Mouse (Mus musculus) brain, embryonic 14.5 days (tissue): Measurements from ENCODE around the gene Sept5. TPM values are rescaled to one million over a fixed set of nuclear protein-coding genes. Genes with fewer than 3 reads are reported as not detected.

Source experiments
- DNase-seq: peaks from one replicate; pipeline ENCODE4 v3.0.0-alpha.2; 2011; ENCODE audit warnings: low read depth
- CTCF ChIP-seq: fragments of 200-500 bp; IDR thresholded peaks from 2 replicates; pipeline ENCODE4 v1.5.1; 2012; ENCODE audit warnings: inconsistent platforms, mild to moderate bottlenecking, moderate library complexity, borderline replicate concordance; ENCODE audit not compliant: insufficient read depth, insufficient read length; ENCODE audit errors: extremely low read depth
- POLR2A ChIP-seq: fragments of 200-500 bp; IDR thresholded peaks from 2 replicates; pipeline ENCODE4 v1.6.1; 2012; ENCODE audit warnings: mild to moderate bottlenecking, inconsistent platforms, borderline replicate concordance; ENCODE audit not compliant: poor library complexity, insufficient read depth, insufficient read length, severe bottlenecking; ENCODE audit errors: extremely low read depth
- polyA plus RNA-seq: library from polyadenylated mRNA; depleted of rRNA; stranded (reverse); fragments of >200 nt; gene quantifications from 2 replicates; pipeline ENCODE4 v1.2.3, GENCODE M21; 2012; rRNA removed

The Sept5 gene
- polyA plus RNA-seq, 1 experiment, result 348 TPM

GRCm38 (mm10) chr16:18586076-18586905 lies 43.5 kb downstream of the Sept5 start:
- DNase-seq, result no peak

GRCm38 (mm10) chr16:18585676-18586075 lies 44.1 kb downstream of the Sept5 start:
- no peak for DNase-seq
- TF ChIP-seq POLR2A (no peak), CTCF (no peak)

More at GRCm38 (mm10) chr16:18586076-18586905, 43.5 kb downstream of the Sept5 start:
- TF ChIP-seq POLR2A (no peak), CTCF (no peak)

DNA sequence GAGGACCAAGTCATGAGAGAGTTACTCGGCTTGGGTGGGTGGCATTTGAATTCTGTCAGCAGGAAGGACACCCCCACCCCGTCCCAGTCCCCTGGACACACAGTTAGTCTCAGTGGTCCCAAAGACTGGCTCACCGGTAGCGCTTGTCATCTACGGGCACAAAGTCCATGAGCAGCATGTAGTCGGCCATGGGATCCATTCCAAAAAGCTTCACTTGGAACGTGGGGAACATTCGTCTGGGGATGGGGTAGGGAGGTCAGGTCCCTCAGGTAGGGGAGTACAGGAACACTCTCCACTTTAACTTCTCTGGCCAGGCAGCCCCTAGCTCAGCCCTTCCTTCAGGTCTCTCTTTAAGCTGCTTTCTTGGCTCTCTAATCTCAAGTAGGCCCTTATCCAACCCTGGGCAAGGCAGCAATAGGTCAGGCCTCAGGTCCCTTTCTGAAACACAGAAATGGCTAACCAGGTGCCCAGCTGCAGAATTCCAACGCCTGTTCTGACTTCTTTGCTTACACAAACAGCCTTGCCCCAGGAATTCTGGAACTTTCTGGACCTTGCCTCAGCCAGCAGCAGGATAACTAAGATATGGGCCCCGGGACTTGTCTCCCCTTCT lies 44.7 kb downstream of the Sept5 start:
- TF ChIP-seq POLR2A, result no peak
- no peak for TF ChIP-seq CTCF
- no peak for DNase-seq

DNA sequence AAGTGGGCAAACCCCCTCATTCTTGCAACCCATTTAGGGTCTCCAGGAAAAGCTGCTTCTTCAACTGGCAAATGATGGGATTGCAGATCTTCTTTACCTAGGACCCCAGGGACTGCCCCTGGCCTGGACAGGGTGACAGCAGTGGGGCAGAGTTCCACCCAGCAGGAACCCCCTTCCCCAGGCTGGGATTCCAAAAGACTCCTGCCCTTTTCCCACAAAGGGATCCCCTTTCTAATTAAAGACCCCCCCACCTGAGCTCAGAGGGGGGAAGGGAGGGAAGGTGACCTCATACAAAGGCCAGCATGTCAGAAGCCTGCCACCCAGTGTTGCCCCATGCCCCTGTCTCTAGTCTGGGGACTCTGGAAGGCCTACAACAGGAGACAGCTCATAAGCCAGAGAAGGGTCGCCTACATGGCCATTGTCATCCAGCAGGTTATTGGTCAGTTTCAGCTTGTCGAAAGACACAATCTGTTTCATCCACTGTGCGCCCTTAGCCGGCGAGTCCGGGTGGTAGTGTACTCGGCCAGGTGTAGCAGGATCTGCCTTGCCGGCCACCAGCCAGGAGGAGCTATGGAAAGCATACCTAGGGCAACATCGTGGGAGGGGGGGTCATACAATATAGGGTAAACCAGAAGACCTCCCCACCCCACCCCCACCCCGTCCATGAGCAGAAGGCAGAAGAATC lies 45.9 kb downstream of the Sept5 start:
- DNase-seq, result no peak
- no peak for TF ChIP-seq POLR2A
- no peak for TF ChIP-seq CTCF

- DNase-seq, result no peak
- no peak for TF ChIP-seq POLR2A
- TF ChIP-seq CTCF, result no peak
Measured at GRCm38 (mm10) chr16:18583169-18583568, 46.6 kb downstream of the Sept5 start.

DNA sequence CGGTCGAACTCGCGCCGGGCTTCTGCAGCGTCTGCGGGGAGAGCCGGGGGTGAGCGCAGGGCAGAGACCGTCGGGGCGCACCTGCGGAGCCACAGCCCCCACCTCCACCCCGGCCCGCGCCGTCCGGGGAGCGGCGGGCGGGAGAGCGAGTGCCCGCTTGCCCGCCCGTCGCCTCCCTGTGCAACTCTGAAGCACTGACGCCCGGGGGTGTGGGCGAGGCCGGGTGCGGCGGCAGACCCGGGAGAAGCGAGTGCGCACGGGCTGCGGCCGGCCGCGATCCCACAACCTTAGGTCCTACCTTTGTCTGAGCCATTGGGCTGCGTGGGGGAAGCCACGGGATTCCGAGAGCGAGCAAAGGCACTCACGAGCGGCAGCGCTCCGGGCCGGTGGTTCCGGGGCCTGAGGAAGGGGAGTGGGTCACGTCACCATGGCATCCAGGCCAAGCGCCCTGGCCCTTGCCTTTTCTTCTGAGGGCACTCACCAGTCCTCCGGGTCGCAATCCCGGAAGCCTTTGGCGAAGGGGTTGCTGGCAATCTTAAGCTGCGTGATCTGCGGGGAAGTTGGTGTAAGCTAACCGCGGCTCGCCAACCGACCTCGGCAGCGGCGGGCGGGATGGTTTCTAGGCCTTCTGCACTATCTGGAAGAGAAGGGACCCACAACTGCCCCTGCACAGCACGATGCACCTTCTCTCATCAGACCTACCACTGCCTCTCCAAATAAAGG lies 47.2 kb downstream of the Sept5 start:
- TF ChIP-seq POLR2A, result no peak
- TF ChIP-seq CTCF, result no peak
- DNase-seq, result no peak

- DNase-seq, result no peak
- no peak for TF ChIP-seq POLR2A
- no peak for TF ChIP-seq CTCF
Measured at GRCm38 (mm10) chr16:18581623-18582205, 48.0 kb downstream of the Sept5 start.

DNA sequence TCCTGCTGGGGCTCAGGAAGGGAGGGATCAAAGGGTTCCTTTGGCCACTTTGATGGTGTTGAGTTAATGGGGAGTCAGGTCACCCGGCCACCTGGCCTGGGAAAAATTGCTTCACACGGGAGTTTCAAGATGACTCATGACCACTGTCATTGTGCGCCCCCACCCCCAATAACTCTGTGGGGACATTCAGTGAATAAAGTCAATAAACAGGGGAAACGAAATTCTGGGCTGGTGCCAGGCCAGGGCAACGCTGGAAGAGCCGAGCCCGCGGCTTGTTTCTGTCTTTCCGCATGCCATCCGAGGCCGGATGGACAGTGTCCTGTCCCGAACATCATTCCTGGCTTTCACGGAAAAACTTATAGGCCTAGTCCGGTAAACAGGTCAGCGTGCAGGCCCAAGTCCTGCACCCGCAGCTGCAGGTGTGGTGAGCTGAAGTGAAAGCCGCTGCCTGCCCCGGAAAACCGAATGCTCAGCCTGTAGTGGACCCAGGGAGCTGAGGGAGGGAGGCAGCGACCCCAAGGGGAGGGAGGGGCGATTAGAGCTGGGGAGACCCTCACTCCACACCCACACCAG lies 48.6 kb downstream of the Sept5 start:
- no peak for DNase-seq
- TF ChIP-seq POLR2A, result no peak
- TF ChIP-seq CTCF, result no peak

DNA sequence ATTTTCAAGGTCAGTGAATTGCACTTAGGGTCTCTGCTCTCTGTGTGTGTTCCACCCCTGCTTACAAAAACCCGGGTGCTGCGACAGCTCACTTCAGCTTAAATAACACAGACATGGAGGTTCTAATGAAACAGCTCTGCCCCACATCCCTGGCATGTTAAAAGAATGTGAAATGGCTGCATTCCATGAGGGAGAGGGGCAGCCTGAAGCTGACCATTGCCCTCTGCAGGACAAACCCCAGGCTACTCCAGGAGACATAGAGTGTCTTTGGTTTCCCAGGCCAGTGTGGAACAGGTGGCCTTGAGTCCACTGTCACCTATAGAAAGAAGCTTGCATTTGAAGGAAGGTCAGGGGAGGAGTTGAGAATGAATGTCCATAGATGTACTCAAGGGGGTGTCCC lies 49.4 kb downstream of the Sept5 start:
- TF ChIP-seq POLR2A (no peak), CTCF (no peak)
- no peak for DNase-seq

GRCm38 (mm10) chr16:18577599-18578160 lies 52.1 kb downstream of the Sept5 start:
- TF ChIP-seq CTCF (no peak), POLR2A (no peak)
- DNase-seq, result no peak

- DNase-seq, result no peak
- TF ChIP-seq POLR2A (no peak), CTCF (no peak)
Measured at GRCm38 (mm10) chr16:18577071-18577470, 52.7 kb downstream of the Sept5 start.

DNA sequence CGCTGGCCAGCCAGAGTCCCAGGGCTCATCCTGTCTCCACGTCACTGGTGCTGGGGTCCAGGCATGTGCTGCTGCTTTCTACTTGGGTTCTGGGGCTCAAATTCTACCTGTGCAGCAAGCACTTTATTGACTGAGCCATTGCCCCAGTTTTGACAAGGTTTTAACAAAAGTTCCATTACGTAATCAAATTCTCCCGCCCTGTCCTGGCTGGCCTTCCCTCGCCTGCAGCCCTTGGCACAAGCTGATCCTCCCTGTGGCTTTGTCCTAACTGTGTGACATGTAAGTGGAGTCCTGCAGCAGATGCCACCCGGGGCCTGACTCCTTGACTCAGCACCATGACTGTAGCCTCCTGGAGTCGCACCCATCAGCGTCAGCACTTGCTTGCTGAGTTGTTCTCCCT lies 55.6 kb downstream of the Sept5 start:
- no peak for DNase-seq
- TF ChIP-seq CTCF (no peak), POLR2A (no peak)

Other genes starting within 250 kb of the Sept5 start
- 18.5 and 19.5 TPM in 2 replicates for gene Txnrd2, start 203.6 kb downstream of the Sept5 start, polyA plus RNA-seq
- gene Comt, start 203.1 kb downstream of the Sept5 start, polyA plus RNA-seq, result 72.8 and 73.8 TPM in 2 replicates
- 12.4 and 15.4 TPM in 2 replicates for gene Gnb1l, start 131.2 kb downstream of the Sept5 start, polyA plus RNA-seq
- 13.1 and 14.5 TPM in 2 replicates for gene Rtl10, start 131.1 kb downstream of the Sept5 start, polyA plus RNA-seq
- gene Tbx1, start 39.3 kb downstream of the Sept5 start, polyA plus RNA-seq, result 1.3 and 1.9 TPM in 2 replicates
- gene Gp1bb, start 7.6 kb downstream of the Sept5 start, polyA plus RNA-seq, result 19.9 and 22.5 TPM in 2 replicates
- gene Gm49601, start 3.5 kb downstream of the Sept5 start, polyA plus RNA-seq, result 89.4 and 112 TPM in 2 replicates
- 115 and 122 TPM in 2 replicates for gene Cldn5, start 146.9 kb upstream of the Sept5 start, polyA plus RNA-seq
- 64.1 and 68.2 TPM in 2 replicates for gene Ufd1, start 181.8 kb upstream of the Sept5 start, polyA plus RNA-seq
- 17.7 and 34.0 TPM in 2 replicates for gene Cdc45, start 182.0 kb upstream of the Sept5 start, polyA plus RNA-seq
- gene 2510002D24Rik, start 206.6 kb upstream of the Sept5 start, polyA plus RNA-seq, result 35.8 and 39.8 TPM in 2 replicates
- 1.4 TPM in 1 of 2 replicates, not detected in the other for gene Gm28539, start 206.6 kb upstream of the Sept5 start, polyA plus RNA-seq
- 17.1 and 21.4 TPM in 2 replicates for gene Mrpl40, start 246.9 kb upstream of the Sept5 start, polyA plus RNA-seq
- gene Hira, start 247.1 kb upstream of the Sept5 start, polyA plus RNA-seq, result 119 and 120 TPM in 2 replicates